Mouse (Mus musculus) lung, adult 2 months (tissue): ENCODE data around the gene Caskin2. TPM values are rescaled to one million over a fixed set of nuclear protein-coding genes. Genes with fewer than 3 reads are reported as not detected.

Experiments
- DNase-seq: peaks from one replicate; pipeline ENCODE4 v3.0.0; 2022
- H3K4me1 ChIP-seq: fragments of 200-500 bp; 2 replicates; pipeline ENCODE4 v1.6.1; 2011; ENCODE audit warnings: low read length; ENCODE audit not compliant: control insufficient read depth, insufficient read depth
- H3K4me3 ChIP-seq: fragments of 200-500 bp; replicated peaks from 2 replicates; pipeline ENCODE3; 2011; ENCODE audit warnings: low read depth, mild to moderate bottlenecking, control low read depth, low read length; ENCODE audit errors: extremely low read depth
- CTCF ChIP-seq: fragments of 200-500 bp; IDR thresholded peaks from 2 replicates; pipeline ENCODE4 v1.5.1; 2011; ENCODE audit warnings: mild to moderate bottlenecking, low read length, control low read depth; ENCODE audit not compliant: insufficient read depth
- POLR2A ChIP-seq: fragments of 200-500 bp; IDR thresholded peaks from 2 replicates; pipeline ENCODE4 v1.6.1; 2011; ENCODE audit warnings: low read depth, mild to moderate bottlenecking, control low read depth, low read length, borderline replicate concordance; ENCODE audit errors: extremely low read depth
- WGBS: fragments of 180-500 bp; shearing (Covaris S2); methylation state at CpG from one replicate; pipeline ENCODE4 v1.1.7; 2018; 5-methylcytosine and 5-hydroxymethylcytosine counted together
- polyA plus RNA-seq: library from polyadenylated mRNA; depleted of rRNA; stranded (reverse); fragments of >200 nt; gene quantifications from 2 replicates; pipeline ENCODE4 v1.2.3, GENCODE M21; 2012

The Caskin2 gene
- polyA plus RNA-seq, 1 experiment, result 105 TPM

GRCm38 (mm10) chr11:115832523-115832922 lies 19.1 kb upstream of the Caskin2 start:
- Histone ChIP-seq H3K4me3 (no peak overlapping the region), H3K4me1 (peaks cover 7% of the 10 kb centered on the region)
- no peak for TF ChIP-seq POLR2A
- no peak for TF ChIP-seq CTCF
- DNase-seq, result no peak
- WGBS, result 38% methylated on average over 8 of the region's 8 CpGs

- Histone ChIP-seq H3K4me3 (no peak overlapping the region), H3K4me1 (peaks cover 7% of the 10 kb centered on the region)
- WGBS, result 63% methylated on average over 6 of the region's 6 CpGs
- TF ChIP-seq CTCF (no peak), POLR2A (no peak)
- DNase-seq, result no peak
Observed at GRCm38 (mm10) chr11:115832064-115832463, 18.6 kb upstream of the Caskin2 start.

- H3K4me1 ChIP-seq, result peaks cover 7% of the 10 kb centered on the region
- no peak for DNase-seq
- WGBS, result 54% methylated on average over 3 of the region's 3 CpGs
- H3K4me3 ChIP-seq, result no peak overlapping the region
- no peak for TF ChIP-seq POLR2A
Observed at GRCm38 (mm10) chr11:115831518-115831917, 18.1 kb upstream of the Caskin2 start.

GRCm38 (mm10) chr11:115830550-115831325 lies 17.3 kb upstream of the Caskin2 start:
- TF ChIP-seq CTCF (no peak), POLR2A (no peak)
- DNase-seq, result no peak
- Histone ChIP-seq H3K4me3 (no peak overlapping the region), H3K4me1 (peaks cover 7% of the 10 kb centered on the region)
- 47% methylated on average over 25 of the region's 25 CpGs for WGBS

GRCm38 (mm10) chr11:115829036-115829435 lies 15.6 kb upstream of the Caskin2 start:
- no peak for DNase-seq
- H3K4me1 ChIP-seq, result peaks cover 7% of the 10 kb centered on the region
- no peak for TF ChIP-seq CTCF
- TF ChIP-seq POLR2A, result no peak
- 71% methylated on average over 4 of the region's 4 CpGs for WGBS
- no peak overlapping the region for H3K4me3 ChIP-seq

GRCm38 (mm10) chr11:115827624-115828023 lies 14.2 kb upstream of the Caskin2 start:
- 66% methylated on average over 6 of the region's 6 CpGs for WGBS
- DNase-seq, result no peak

GRCm38 (mm10) chr11:115826487-115826886 lies 13.0 kb upstream of the Caskin2 start:
- Histone ChIP-seq H3K4me3 (no peak overlapping the region), H3K4me1 (no peaks in the 10 kb centered on the region; the same call in none of the 2 replicates)
- no peak for DNase-seq
- no peak for TF ChIP-seq CTCF
- TF ChIP-seq POLR2A, result no peak
- 58% methylated on average over 5 of the region's 5 CpGs for WGBS

More at GRCm38 (mm10) chr11:115827624-115828023, 14.2 kb upstream of the Caskin2 start:
- H3K4me3 ChIP-seq, result no peak overlapping the region
- peaks cover 4% of the 10 kb centered on the region for H3K4me1 ChIP-seq
- TF ChIP-seq POLR2A, result no peak
- TF ChIP-seq CTCF, result no peak

GRCm38 (mm10) chr11:115824813-115825212 lies 11.4 kb upstream of the Caskin2 start:
- 25% methylated on average over 11 of the region's 11 CpGs for WGBS

GRCm38 (mm10) chr11:115823774-115824740 lies 10.6 kb upstream of the Caskin2 start, which contains the start of gene Llgl2:
TSS of gene Llgl2 (plus strand) at chr11:115824049.
- H3K4me1 ChIP-seq, result no peaks in the 10 kb centered on the region; the same call in 1 of the 2 replicates
- DNase-seq, result peak; percentile 86
- 1% methylated on average over 87 of the region's 87 CpGs for WGBS
- peak within 1 kb of the TSS; percentile 70 for H3K4me3 ChIP-seq
- TF ChIP-seq CTCF (no peak), POLR2A (peak; percentile 73)

More at GRCm38 (mm10) chr11:115824813-115825212, 11.4 kb upstream of the Caskin2 start:
- no peak for DNase-seq
- TF ChIP-seq CTCF, result no peak
- no peak for TF ChIP-seq POLR2A
- Histone ChIP-seq H3K4me1 (no peaks in the 10 kb centered on the region; the same call in 1 of the 2 replicates), H3K4me3 (peak overlapping the region; percentile 70)
